13 mouse cellular contexts compared by ENCODE assay signal in genomic region chr2:14917585-14918247, GRCm38 (mm10).
A peak's percentile ranks its signal among the peaks of the same experiment; 100 is the strongest.
DNase-seq lines count a peak whose midpoint lies in the region; ATAC-seq lines count a peak whose summit lies in the region.
"Had no signal": no experiment of that assay in that cellular context is flagged by ENCODE, and none has a peak within 500 bp of the region (broad histone marks: within the 10 kb centered on the region; RNA-seq: fewer than 3 reads in every experiment).

No protein-coding gene starts in this region.

- H3K36me3 ChIP-seq in forebrain, embryonic 14.5 days (ENCODE audit: control insufficient read depth, insufficient read depth, low read length), result no peaks in the 10 kb centered on the region
- no peaks in the 10 kb centered on the region for H3K36me3 ChIP-seq in midbrain, embryonic 14.5 days (ENCODE audit: control insufficient read depth, insufficient read depth, low read length)
- H3K36me3 ChIP-seq: embryonic facial prominence, embryonic 15.5 days had no signal

- no peaks in the 10 kb centered on the region for H3K4me1 ChIP-seq in forebrain, embryonic 14.5 days (ENCODE audit: control insufficient read depth, insufficient read depth, low read length)
- 0 out of 2 replicates have a peak, but pooled peaks cover 8% of the 10 kb centered on the region for H3K4me1 ChIP-seq in midbrain, embryonic 14.5 days (ENCODE audit: control insufficient read depth, insufficient read depth, low read length)
- H3K4me1 ChIP-seq: embryonic facial prominence, embryonic 15.5 days; megakaryocyte, embryonic 14.5 days had no signal

- no peak for DNase-seq in frontal cortex, postnatal 25 days (ENCODE audit: low spot score in 2 of 2)
- DNase-seq in forebrain, embryonic 14.5 days (ENCODE audit: low spot score), result peak; percentile 37
- peak; percentile 29 for DNase-seq in heart, postnatal 4 days
- DNase-seq in midbrain, embryonic 14.5 days, result peak; percentile 74
- no peak for DNase-seq in kidney, adult 11 months
- DNase-seq in lung, postnatal 25 days (ENCODE audit: low spot score), result no peak
- no peak for DNase-seq in spleen, postnatal 4 days (ENCODE audit: low spot score in 2 of 2)
- DNase-seq: kidney, adult 8-10 months had no signal

- WGBS in forebrain, embryonic 14.5 days, result 76% methylated on average over 3 of the region's 3 CpGs
- WGBS in midbrain, embryonic 14.5 days, result 38% methylated on average over 3 of the region's 3 CpGs

- H3K9ac ChIP-seq in forebrain, embryonic 14.5 days (ENCODE audit: low read length), result no peak overlapping the region
- H3K9ac ChIP-seq in midbrain, embryonic 14.5 days (replicated peaks; ENCODE audit: low read length), result no peak overlapping the region
- H3K9ac ChIP-seq: embryonic facial prominence, embryonic 15.5 days; liver, embryonic 14.5 days had no signal

- no peak overlapping the region; the same call in 1 of the 2 replicates for H3K27ac ChIP-seq in forebrain, embryonic 14.5 days (ENCODE audit: low read depth, low read length)
- peak overlapping the region; percentile 72 for H3K27ac ChIP-seq in midbrain, embryonic 14.5 days (replicated peaks; ENCODE audit: low read depth, low read length)
- H3K27ac ChIP-seq: embryonic facial prominence, embryonic 15.5 days; left cerebral cortex, adult 2 months; liver, embryonic 14.5 days had no signal

- no peaks in the 10 kb centered on the region for H3K27me3 ChIP-seq in forebrain, embryonic 14.5 days (replicated peaks; ENCODE audit: control insufficient read depth, insufficient read depth, low read length)
- no peaks in the 10 kb centered on the region for H3K27me3 ChIP-seq in midbrain, embryonic 14.5 days (ENCODE audit: control insufficient read depth, insufficient read depth, low read length)
- H3K27me3 ChIP-seq: embryonic facial prominence, embryonic 15.5 days; megakaryocyte, embryonic 14.5 days had no signal

- no peaks in the 10 kb centered on the region for H3K9me3 ChIP-seq in forebrain, embryonic 14.5 days (replicated peaks; ENCODE audit: control insufficient read depth, low read length)
- no peaks in the 10 kb centered on the region for H3K9me3 ChIP-seq in midbrain, embryonic 14.5 days (ENCODE audit: control insufficient read depth, low read length)
- H3K9me3 ChIP-seq: embryonic facial prominence, embryonic 15.5 days; megakaryocyte, embryonic 14.5 days had no signal

- no peak overlapping the region for H3K4me2 ChIP-seq in forebrain, embryonic 14.5 days (ENCODE audit: low read length)
- no peak overlapping the region for H3K4me2 ChIP-seq in midbrain, embryonic 14.5 days (ENCODE audit: low read length)
- H3K4me2 ChIP-seq: embryonic facial prominence, embryonic 15.5 days had no signal

- 0 out of 2 replicates have a peak, but pooled peaks have one; percentile 23 for ATAC-seq in frontal cortex, adult (ENCODE audit: low TSS enrichment)
- peak; percentile 46; the same call in 1 of the 2 replicates for ATAC-seq in forebrain, embryonic 14.5 days
- ATAC-seq in midbrain, embryonic 14.5 days (ENCODE audit: low FRiP score, low TSS enrichment), result peak; percentile 74

- no peak overlapping the region for H3K4me3 ChIP-seq in forebrain, embryonic 14.5 days (ENCODE audit: low read depth, low read length)
- H3K4me3 ChIP-seq in midbrain, embryonic 14.5 days (replicated peaks; ENCODE audit: low read depth, low read length), result no peak overlapping the region
- H3K4me3 ChIP-seq: embryonic facial prominence, embryonic 15.5 days; left cerebral cortex, adult 2 months; megakaryocyte, embryonic 14.5 days had no signal

Comparison
In these comparisons a context has a peak if more than half of its experiments do, and no peak if none do; other contexts are left out.
1. ATAC-seq: peak in every context shown above with its lines; median percentile 74 in midbrain, embryonic 14.5 days; 46 in forebrain, embryonic 14.5 days; 23 in frontal cortex, adult.
2. DNase-seq: peak in forebrain, embryonic 14.5 days (single experiment), heart, postnatal 4 days (single experiment) and midbrain, embryonic 14.5 days (single experiment); none in frontal cortex, postnatal 25 days (0 of 2), kidney, adult 11 months (single experiment), lung, postnatal 25 days (single experiment) and spleen, postnatal 4 days (0 of 2).